Mouse (Mus musculus) kidney, postnatal 36 days (tissue): ENCODE measurements at regions not wholly inside any gene's neighbourhood (a gene's known extent, or its start where the extent isn't known, plus 50 kb on each side); places are given as distances from the start of the nearest gene placed in this dataset.
A peak's percentile ranks its signal among the peaks of the same experiment; 100 is the strongest.

Experiments
- DNase-seq, 2 experiments: peaks; one replicate each; pipeline ENCODE4 v3.0.0; 2021 to 2022; ENCODE audit warnings: mixed read lengths in 2 of 2

DNA sequence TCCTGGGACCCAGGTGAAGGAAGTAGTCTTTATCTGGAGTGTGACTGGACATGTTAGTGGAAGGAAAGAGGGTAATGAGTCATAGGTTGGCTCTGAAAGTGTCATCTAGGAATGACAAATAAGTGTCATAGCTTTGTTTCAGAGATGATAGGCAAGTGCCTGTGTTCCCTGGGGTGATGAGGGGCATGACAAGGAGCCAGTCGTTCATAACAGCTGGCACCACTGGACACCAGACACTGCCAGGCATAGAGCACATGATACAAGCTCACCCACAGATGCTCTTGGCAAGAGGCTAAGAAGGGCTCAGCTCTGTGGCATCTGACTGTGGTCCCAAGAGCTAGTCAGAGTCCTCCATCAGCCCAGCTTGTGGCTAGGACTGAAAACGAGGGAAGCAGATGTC is 171.0 kb downstream of the Rab11fip4 start:
- DNase-seq, result no peak

GRCm38 (mm10) chr11:79760533-79760932 is 169.5 kb downstream of the Rab11fip4 start:
- no peak for DNase-seq

DNA sequence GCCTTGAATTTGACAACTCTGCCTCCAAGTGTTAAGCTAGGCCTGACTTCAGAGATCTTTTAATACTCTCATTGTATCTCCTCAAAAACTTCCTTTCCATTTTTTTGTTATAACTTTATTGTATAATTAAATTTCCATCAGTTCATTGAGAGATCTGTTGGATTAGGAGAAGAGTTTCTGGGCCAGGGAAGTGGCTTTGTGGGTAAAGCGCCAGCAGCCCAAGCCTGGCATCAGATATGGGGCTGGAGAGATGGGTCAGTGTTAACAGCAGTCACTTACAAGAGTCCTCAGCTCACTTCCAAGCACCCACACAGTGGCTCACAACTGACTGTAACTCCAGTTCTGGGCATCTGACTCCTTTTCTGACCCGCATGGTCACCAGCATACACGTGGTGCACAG is 167.3 kb downstream of the Rab11fip4 start:
- DNase-seq, result no peak

DNA sequence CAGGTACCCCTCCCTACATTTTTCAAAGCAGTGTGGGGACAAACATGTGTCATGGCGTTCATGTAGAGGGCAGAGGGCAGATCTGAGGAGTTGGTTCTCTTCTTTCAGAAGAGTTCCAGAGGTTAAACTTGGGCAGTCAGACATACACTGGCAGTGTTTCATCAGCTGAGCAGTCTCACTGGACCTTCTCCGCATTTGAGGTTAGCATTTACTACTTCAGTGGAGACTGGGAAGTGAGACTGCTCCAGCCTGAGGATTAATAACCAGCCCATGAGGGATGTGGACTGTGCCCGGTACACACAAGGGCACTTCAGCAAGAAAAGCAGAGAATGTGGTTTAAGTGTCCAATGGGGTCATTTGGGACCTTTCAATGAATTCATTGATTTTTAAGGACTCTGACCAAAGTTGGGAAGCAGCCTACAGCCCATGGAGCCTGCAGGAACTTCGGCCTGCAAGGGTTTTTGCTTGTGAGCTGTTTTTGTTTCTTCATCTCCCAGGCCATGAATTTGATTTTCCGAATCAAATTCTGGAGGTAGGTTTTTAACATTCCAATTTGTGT is 166.6 kb downstream of the Rab11fip4 start:
- peak; percentile 57 to 86 for DNase-seq

GRCm38 (mm10) chr11:79756305-79756846 is 165.4 kb downstream of the Rab11fip4 start:
- no peak for DNase-seq

DNA sequence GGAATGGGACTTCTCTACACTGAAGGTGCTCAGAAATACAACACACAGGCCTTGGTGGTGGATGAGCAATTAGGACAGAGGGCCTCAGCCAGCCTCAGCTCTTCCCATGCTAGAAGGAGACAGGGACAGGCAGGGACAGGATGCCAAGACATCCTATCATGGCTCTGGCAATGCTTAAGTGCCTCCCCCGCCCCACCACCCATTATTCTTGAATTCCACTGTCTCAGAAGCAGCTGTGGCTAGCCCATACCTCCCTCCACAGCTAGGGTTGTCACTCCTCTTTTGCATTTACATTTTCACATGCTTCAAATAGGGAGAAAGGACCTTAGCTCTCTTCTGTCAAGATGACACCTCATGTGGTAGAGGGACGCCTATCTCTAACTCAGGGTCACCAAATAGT is 162.5 kb downstream of the Rab11fip4 start:
- no peak for DNase-seq

- DNase-seq, result no peak
These were observed 161.9 kb downstream of the Rab11fip4 start for GRCm38 (mm10) chr11:79752717-79753480.

DNA sequence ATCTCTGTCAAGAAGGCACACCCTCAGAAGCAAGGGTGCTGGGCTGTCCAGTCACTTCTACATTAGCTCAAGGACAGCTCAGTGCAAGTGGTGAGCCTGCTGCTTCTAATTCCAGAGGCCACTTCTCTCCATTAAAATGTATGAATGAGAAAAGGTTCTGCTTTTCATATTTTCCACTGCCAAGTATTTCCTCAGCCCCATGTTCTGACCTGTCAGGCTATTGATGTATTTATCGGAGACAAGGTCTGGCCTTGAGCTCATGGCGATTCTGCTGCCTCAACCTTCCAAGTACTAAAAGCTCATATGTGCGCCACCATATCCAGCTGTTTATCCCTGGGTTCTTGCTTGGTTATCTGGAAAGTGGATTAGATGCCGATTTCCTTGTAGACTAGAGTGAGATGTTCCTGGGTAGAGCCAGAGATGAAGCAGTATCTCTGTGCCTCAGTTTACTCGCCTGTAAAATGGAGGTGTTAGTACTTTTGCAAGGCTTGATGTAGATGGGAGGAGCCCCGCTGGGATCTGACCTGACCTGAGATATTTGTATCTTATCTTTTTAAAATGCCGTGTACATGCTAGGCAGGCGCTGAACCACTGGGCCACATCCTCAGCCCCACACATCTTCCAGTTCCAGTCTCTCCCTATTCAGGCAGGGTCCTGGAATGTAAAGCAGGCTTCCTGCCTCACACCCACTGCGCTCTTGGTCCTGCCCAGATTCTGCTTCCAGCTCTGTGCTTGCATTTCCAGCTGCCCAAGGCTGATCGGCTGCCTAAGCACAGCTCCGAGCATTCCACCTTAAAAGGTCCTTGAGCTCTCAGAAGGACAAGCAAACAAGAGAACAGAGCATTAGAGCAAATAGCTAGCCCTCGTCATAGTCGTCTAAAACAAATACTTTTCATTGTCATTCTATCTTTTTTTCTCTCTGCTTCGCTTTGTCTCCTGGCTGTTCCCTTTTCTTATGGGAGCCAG is 161.0 kb downstream of the Rab11fip4 start:
- no peak for DNase-seq

DNA sequence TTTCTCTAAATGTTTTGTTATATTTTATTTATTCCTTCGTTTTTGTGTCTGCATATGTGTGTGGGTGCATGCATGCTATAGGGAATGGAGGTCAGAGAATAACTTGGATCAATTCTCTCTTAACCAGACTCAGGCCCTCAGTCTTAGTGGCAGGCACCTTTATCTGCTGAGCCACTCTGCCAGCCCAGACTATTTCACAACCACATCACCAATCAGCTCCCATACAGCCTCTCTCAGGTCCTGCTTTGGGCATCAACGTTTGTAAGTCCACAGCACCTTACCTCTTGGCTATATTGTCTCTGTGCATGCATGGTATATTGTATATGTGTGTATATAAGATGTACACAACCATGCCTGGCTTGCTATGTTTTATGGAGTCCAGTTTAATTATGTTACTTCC is 159.9 kb downstream of the Rab11fip4 start:
- no peak for DNase-seq

- no peak for DNase-seq
These were observed 158.9 kb downstream of the Rab11fip4 start for GRCm38 (mm10) chr11:79749755-79750434.

GRCm38 (mm10) chr11:79749141-79749540 is 158.1 kb downstream of the Rab11fip4 start:
- no peak for DNase-seq

DNA sequence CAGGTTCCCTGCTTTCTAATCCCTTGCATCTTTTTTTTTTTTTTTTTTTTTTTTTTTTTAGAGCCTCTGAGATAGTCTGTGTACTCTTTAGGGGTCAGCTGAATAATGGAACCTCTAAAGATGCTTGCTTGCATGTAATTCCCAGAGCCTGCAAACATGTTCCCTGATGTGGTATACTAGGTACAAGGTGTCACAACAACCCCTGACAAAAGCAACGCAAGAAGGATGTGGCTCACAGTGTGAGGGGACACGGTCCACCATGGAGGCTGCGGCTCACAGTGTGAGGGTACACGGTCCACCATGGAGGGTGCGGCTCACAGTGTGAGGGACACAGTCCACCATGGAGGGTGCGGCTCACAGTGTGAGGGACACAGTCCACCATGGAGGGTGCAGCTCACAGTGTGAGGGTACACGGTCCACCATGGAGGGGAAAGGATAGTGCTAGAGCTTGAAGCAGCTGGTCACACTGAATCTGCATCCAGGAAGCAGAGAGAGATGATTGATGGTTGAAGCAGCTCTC is 157.7 kb downstream of the Rab11fip4 start:
- DNase-seq, result no peak

DNA sequence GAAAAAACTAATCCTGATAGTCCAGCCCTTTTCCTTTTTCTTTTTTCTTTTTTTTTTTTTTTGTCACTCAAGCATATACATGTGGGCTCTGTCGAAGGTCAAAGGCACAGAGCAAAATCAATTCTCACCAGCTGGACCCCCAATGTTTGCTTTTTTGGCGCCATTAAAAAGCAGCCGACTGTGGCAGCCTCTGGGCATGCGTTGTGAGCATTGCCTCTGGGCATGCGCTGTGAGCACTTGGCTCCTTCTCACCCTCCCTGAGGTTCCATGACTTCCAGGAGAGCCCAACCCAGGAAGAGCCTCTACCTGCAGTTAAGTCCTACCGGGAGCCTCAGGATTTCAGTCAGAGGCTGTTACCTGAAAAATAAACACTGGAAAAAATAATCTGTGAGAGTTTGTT is 156.8 kb downstream of the Rab11fip4 start:
- DNase-seq, result peak; percentile 30 to 68
